Mouse (Mus musculus) heart, postnatal 4 days (tissue): Measurements from ENCODE around the gene Arg1. TPM values are rescaled to one million over a fixed set of nuclear protein-coding genes. Genes with fewer than 3 reads are reported as not detected.

Source experiments
- DNase-seq: peaks from one replicate; pipeline ENCODE4 v3.0.0; 2021
- microRNA-seq, 2 experiments: library from miRNA; unstranded; fragments of <30 nt; microRNA quantifications; one replicate each; pipeline ENCODE4 v1.2.0; 2021 to 2022
- total RNA-seq, 2 experiments: library from RNA; stranded (reverse); gene quantifications; 2 replicates each; pipeline ENCODE4 v1.2.3; 2021

Gene Arg1
- total RNA-seq, 2 experiments from 2014 or later, result 0.45 TPM; not detected in 1

- DNase-seq, result no peak
Measured at GRCm38 (mm10) chr10:24911199-24911598, 16.1 kb downstream of the Arg1 start.

- DNase-seq, result no peak
Measured at GRCm38 (mm10) chr10:24905627-24906026, 21.7 kb downstream of the Arg1 start.

DNA sequence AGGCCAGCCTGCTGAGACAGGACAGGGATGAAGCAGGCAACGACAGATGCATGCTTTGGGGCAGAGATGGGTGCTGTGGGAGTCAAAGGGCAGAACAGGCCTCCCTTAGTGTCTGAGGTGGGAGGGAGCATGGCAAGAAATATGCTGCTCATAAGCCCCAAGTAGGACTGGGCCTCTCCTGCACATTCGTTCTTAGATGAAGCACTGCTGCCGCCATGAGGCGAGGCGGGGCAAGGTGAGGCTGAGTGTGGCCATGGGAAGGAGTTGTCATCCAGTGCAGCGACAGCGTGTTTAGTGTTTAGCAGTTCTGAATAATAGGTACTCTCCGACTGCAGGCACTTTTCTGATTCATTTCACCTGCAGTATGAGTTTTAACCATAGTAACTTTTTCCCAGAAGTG is 31.4 kb downstream of the Arg1 start:
- peak; percentile 61 for DNase-seq

- DNase-seq, result no peak
Measured at GRCm38 (mm10) chr10:24888343-24888742, 38.9 kb downstream of the Arg1 start.

DNA sequence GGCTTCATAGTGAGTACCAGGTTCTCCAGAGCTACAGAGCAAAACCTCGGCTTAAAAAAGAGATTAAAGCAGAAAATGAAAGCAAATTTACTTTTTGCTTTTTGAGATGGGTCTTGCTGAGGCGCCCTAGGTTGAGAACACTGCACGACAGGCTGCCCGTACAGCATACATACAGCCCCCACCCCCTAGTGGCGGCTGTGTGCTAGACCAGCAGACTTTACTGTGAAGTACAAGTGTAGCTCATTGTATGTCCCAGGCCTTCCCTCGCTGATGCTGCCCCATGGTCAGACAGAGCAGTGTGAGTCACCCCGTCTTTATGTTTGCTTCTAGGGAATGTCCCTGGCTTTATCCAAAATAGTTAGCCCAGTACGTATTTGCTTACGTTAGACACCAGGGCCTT is 41.3 kb downstream of the Arg1 start:
- peak; percentile 31 for DNase-seq

GRCm38 (mm10) chr10:24873624-24874023 is 53.7 kb downstream of the Arg1 start:
- peak; percentile 14 for DNase-seq

DNA sequence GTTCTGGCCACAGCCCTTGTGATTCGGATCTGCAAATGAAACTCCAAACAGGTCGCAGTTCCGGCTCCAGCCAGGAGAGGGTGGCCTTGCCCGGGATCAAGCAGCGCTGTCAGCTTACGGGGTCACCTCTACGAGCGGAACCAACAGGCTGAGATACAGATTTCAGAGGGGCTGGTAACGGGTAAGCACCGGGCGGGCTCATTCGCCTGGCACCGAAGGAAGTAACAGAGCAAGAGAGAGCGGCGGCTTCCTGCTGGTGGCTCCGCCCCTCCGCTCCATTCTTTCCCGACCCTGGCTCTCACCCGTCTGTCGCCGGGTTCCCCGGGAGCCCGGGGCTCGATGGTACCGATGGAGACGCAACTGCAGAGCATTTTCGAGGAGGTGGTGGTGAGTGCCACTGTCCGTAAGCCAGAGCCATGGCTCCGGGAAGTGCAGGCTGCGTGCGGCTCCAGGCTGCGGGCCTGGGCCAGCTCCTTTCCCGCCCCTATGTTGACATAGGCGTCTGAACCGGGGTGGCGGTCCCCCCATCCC is 57.5 kb downstream of the Arg1 start, which contains the start of gene Med23:
TSS of gene Med23 (plus strand) at position 227 of the 531 bp plus-strand sequence.
- DNase-seq, result peak; percentile 99

Small RNA genes lying within 50 kb of the gene (microRNA-seq; reads per million reads assigned to microRNA genes)
- 0 to 0.61 reads per million in 2 experiments for gene Mir6905

Other genes with a start within 250 kb of the Arg1 start
- gene Enpp1, start 215.3 kb downstream of the Arg1 start, total RNA-seq, result 1 to 10 TPM; 6.9 to 7.2 TPM
- 1 to 10 TPM; 4.8 to 5.6 TPM for gene Enpp3, start 84.7 kb downstream of the Arg1 start, total RNA-seq
- gene Med23, start 57.5 kb downstream of the Arg1 start, total RNA-seq, result 10 to 100 TPM; 23.2 to 23.8 TPM